Mouse (Mus musculus): ENCODE measurements around the gene Foxp4. TPM values are rescaled to one million over a fixed set of nuclear protein-coding genes. Genes with fewer than 3 reads are reported as not detected.
A peak's percentile ranks its signal among the peaks of the same experiment; 100 is the strongest.

Foxp4 gene
- total RNA-seq, 2 experiments from 2014 or later: 52.1 to 53.3 TPM

- no peak for TF ChIP-seq CTCF (conservative IDR thresholded peaks at IDR 0.05)
- no peak for DNase-seq (ENCODE audit: low spot score in 2 of 2)
- Histone ChIP-seq H3K4me3 (no peak overlapping the region), H3K27ac (no peak overlapping the region)
Observed at GRCm38 (mm10) chr17:47850639-47851314, 73.7 kb downstream of the Foxp4 start.

GRCm38 (mm10) chr17:47850035-47850434 is 74.4 kb downstream of the Foxp4 start:
- DNase-seq (ENCODE audit: low spot score in 2 of 2): no peak
- no peak overlapping the region for H3K4me3 ChIP-seq
- TF ChIP-seq CTCF (conservative IDR thresholded peaks at IDR 0.05): no peak

GRCm38 (mm10) chr17:47847985-47848384 is 76.5 kb downstream of the Foxp4 start:
- Histone ChIP-seq H3K4me3 (no peak overlapping the region), H3K27ac (no peak overlapping the region)
- DNase-seq (ENCODE audit: low spot score in 2 of 2): no peak
- TF ChIP-seq CTCF (conservative IDR thresholded peaks at IDR 0.05): peak; percentile 45

More at GRCm38 (mm10) chr17:47850035-47850434, 74.4 kb downstream of the Foxp4 start:
- no peak overlapping the region for H3K27ac ChIP-seq

- TF ChIP-seq CTCF (conservative IDR thresholded peaks at IDR 0.05): no peak
- DNase-seq (ENCODE audit: low spot score in 2 of 2): no peak
Observed at GRCm38 (mm10) chr17:47845609-47846008, 78.8 kb downstream of the Foxp4 start.

GRCm38 (mm10) chr17:47843465-47843864 is 81.0 kb downstream of the Foxp4 start:
- TF ChIP-seq CTCF (conservative IDR thresholded peaks at IDR 0.05): peak; percentile 46
- DNase-seq (ENCODE audit: low spot score in 2 of 2): no peak
- H3K27ac ChIP-seq: no peak overlapping the region
- H3K4me3 ChIP-seq: no peak overlapping the region

More at GRCm38 (mm10) chr17:47845609-47846008, 78.8 kb downstream of the Foxp4 start:
- Histone ChIP-seq H3K4me3 (no peak overlapping the region), H3K27ac (no peak overlapping the region)

GRCm38 (mm10) chr17:47841931-47842623 is 82.4 kb downstream of the Foxp4 start:
- DNase-seq (ENCODE audit: low spot score in 2 of 2): peak in 1 of 2 experiments; percentile 22
- no peak overlapping the region for H3K4me3 ChIP-seq
- TF ChIP-seq CTCF (conservative IDR thresholded peaks at IDR 0.05): no peak
- H3K27ac ChIP-seq: no peak overlapping the region

GRCm38 (mm10) chr17:47841521-47841920 is 82.9 kb downstream of the Foxp4 start:
- TF ChIP-seq CTCF (conservative IDR thresholded peaks at IDR 0.05): no peak
- H3K4me3 ChIP-seq: no peak overlapping the region
- H3K27ac ChIP-seq: no peak overlapping the region
- no peak for DNase-seq (ENCODE audit: low spot score in 2 of 2)

GRCm38 (mm10) chr17:47837808-47838207 is 86.6 kb downstream of the Foxp4 start:
- no peak for TF ChIP-seq CTCF (conservative IDR thresholded peaks at IDR 0.05)
- no peak for DNase-seq (ENCODE audit: low spot score in 2 of 2)
- no peak overlapping the region for H3K27ac ChIP-seq
- no peak overlapping the region for H3K4me3 ChIP-seq

GRCm38 (mm10) chr17:47834482-47834767 is 90.0 kb downstream of the Foxp4 start, which contains the start of gene Mdfi:
TSS of gene Mdfi (minus strand) at chr17:47834691.
- no peak for TF ChIP-seq CTCF (conservative IDR thresholded peaks at IDR 0.05)
- H3K4me3 ChIP-seq: peak within 1 kb of the TSS; percentile 47
- H3K27ac ChIP-seq: no peak within 1 kb of the TSS
- no peak for DNase-seq (ENCODE audit: low spot score in 2 of 2)

- Histone ChIP-seq H3K4me3 (peak overlapping the region; percentile 47), H3K27ac (no peak overlapping the region)
- no peak for DNase-seq (ENCODE audit: low spot score in 2 of 2)
- TF ChIP-seq CTCF (conservative IDR thresholded peaks at IDR 0.05): no peak
Observed at GRCm38 (mm10) chr17:47833628-47834481, 90.6 kb downstream of the Foxp4 start.

GRCm38 (mm10) chr17:47833029-47833627 is 91.3 kb downstream of the Foxp4 start:
- H3K4me3 ChIP-seq: peak overlapping the region; percentile 47
- no peak overlapping the region for H3K27ac ChIP-seq
- no peak for DNase-seq (ENCODE audit: low spot score in 2 of 2)
- no peak for TF ChIP-seq CTCF (conservative IDR thresholded peaks at IDR 0.05)

GRCm38 (mm10) chr17:47832501-47833028 is 91.9 kb downstream of the Foxp4 start:
- no peak overlapping the region for H3K27ac ChIP-seq
- TF ChIP-seq CTCF (conservative IDR thresholded peaks at IDR 0.05): no peak
- no peak for DNase-seq (ENCODE audit: low spot score in 2 of 2)
- H3K4me3 ChIP-seq: peak overlapping the region; percentile 47
